In genomic region chr2:26380131-26380771, GRCm38 (mm10) we compare ENCODE assay signal across 8 mouse cellular contexts. TPM values are rescaled to one million over a fixed set of nuclear protein-coding genes. Genes with fewer than 3 reads are reported as not detected.
DNase-seq lines count a peak whose midpoint lies in the region; ATAC-seq and TF ChIP-seq lines count a peak whose summit lies in the region.

TSS of gene Snapc4 (minus strand) at chr2:26380653.

- peak within 1 kb of the TSS; percentile 94 for H3K4me2 ChIP-seq in forebrain, embryonic 15.5 days (replicated peaks)
- peak within 1 kb of the TSS; percentile 89 for H3K4me2 ChIP-seq in lung, embryonic 15.5 days

- peaks cover 80% of the 10 kb centered on the region for H3K36me3 ChIP-seq in G1E (replicated peaks)
- H3K36me3 ChIP-seq in forebrain, embryonic 15.5 days: peaks cover 61% of the 10 kb centered on the region
- peaks cover 67% of the 10 kb centered on the region for H3K36me3 ChIP-seq in lung, embryonic 15.5 days

- no peaks in the 10 kb centered on the region for H3K9me3 ChIP-seq in G1E (replicated peaks)
- H3K9me3 ChIP-seq in forebrain, embryonic 15.5 days: no peaks in the 10 kb centered on the region
- no peaks in the 10 kb centered on the region for H3K9me3 ChIP-seq in lung, embryonic 15.5 days

- peak within 1 kb of the TSS; percentile 96 for H3K4me3 ChIP-seq in G1E (ENCODE audit: low read depth, low read length)
- H3K4me3 ChIP-seq in forebrain, embryonic 15.5 days: peak within 1 kb of the TSS; percentile 68
- peak within 1 kb of the TSS; percentile 92 for H3K4me3 ChIP-seq in layer of hippocampus, adult 2 months
- peak within 1 kb of the TSS; percentile 78 for H3K4me3 ChIP-seq in lung, embryonic 15.5 days

- peak within 1 kb of the TSS; percentile 56 for H3K27ac ChIP-seq in forebrain, embryonic 15.5 days (replicated peaks)
- peak within 1 kb of the TSS; percentile 82 for H3K27ac ChIP-seq in layer of hippocampus, adult 2 months
- H3K27ac ChIP-seq in lung, embryonic 15.5 days: peak within 1 kb of the TSS; percentile 25; the same call in 1 of the 2 replicates

- H3K9ac ChIP-seq in forebrain, embryonic 15.5 days (replicated peaks): peak within 1 kb of the TSS; percentile 76
- H3K9ac ChIP-seq in lung, embryonic 15.5 days: peak within 1 kb of the TSS; percentile 71

- TF ChIP-seq CTCF in G1E (IDR thresholded peaks at IDR 0.05; ENCODE audit: low read depth, low read length): no peak
- TF ChIP-seq CTCF in layer of hippocampus, adult 2 months (conservative IDR thresholded peaks at IDR 0.05): no peak

- peaks cover 20% of the 10 kb centered on the region for H3K4me1 ChIP-seq in G1E (ENCODE audit: insufficient read depth, low read depth, low read length)
- peaks cover 21% of the 10 kb centered on the region for H3K4me1 ChIP-seq in forebrain, embryonic 15.5 days
- peaks cover 4% of the 10 kb centered on the region for H3K4me1 ChIP-seq in lung, embryonic 15.5 days

- no peaks in the 10 kb centered on the region for H3K27me3 ChIP-seq in G1E (ENCODE audit: insufficient read depth, low read length)
- H3K27me3 ChIP-seq in forebrain, embryonic 15.5 days: no peaks in the 10 kb centered on the region
- H3K27me3 ChIP-seq in lung, embryonic 15.5 days: no peaks in the 10 kb centered on the region

- intact Hi-C loops in heart, postnatal 25 days (cut with DNase I): no loop called here

- DNase-seq in G1E (ENCODE audit: low spot score): peak; percentile 97
- DNase-seq in cerebellum, adult 11 months: peak; percentile 71
- peak; percentile 60 for DNase-seq in heart, postnatal 25 days (ENCODE audit: low spot score)
- DNase-seq in layer of hippocampus, adult 2 months (ENCODE audit: low spot score in 2 of 2): peak; percentile 83 to 85
- peak; percentile 58 for DNase-seq in ovary, postnatal 10 days (ENCODE audit: low spot score)
- peak; percentile 76 to 82 for DNase-seq in thymus, postnatal 10 days (ENCODE audit: low spot score in 2 of 2)

- peak; percentile 84 for ATAC-seq in G1E (ENCODE audit: extremely low read depth, insufficient number of reproducible peaks, low FRiP score, poor library complexity, severe bottlenecking)
- ATAC-seq in forebrain, embryonic 15.5 days (replicated peaks): peak; percentile 98
- peak; percentile 95 for ATAC-seq in lung, embryonic 15.5 days (ENCODE audit: borderline replicate concordance, extremely low read depth, low FRiP score, low TSS enrichment)

- WGBS in forebrain, embryonic 15.5 days: 0% methylated on average over 38 of the region's 38 CpGs
- WGBS in lung, embryonic 15.5 days: under 1% methylated on average over 38 of the region's 38 CpGs

RNA-seq across cellular contexts. Expression of gene Snapc4, which starts in this region (rescaled TPM):
- total RNA-seq in G1E (2014; fragmentation: Nextera tagmentation): 18.7 and 25.4 TPM in 2 replicates
- 42.2 and 46.0 TPM in 2 replicates for total RNA-seq in G1E (2017)
- 64.0 and 67.9 TPM in 2 replicates for polyA plus RNA-seq in G1E (2012)
- polyA plus RNA-seq in forebrain, embryonic 15.5 days (2015; fragmentation: Nextera tagmentation; extraction: Ambion mirVana): 31.4 and 31.6 TPM in 2 replicates
- 10 to 100 TPM in 1 of 2 experiments, 1 to 10 TPM in 1; 8.9 to 11.2 TPM for total RNA-seq in heart, postnatal 25 days (2021)
- 10 to 100 TPM; 72.5 to 88.9 TPM for total RNA-seq in layer of hippocampus, adult 2 months (2021)
- polyA plus RNA-seq in lung, embryonic 15.5 days (2015; fragmentation: Nextera tagmentation; extraction: Ambion mirVana): 23.1 and 30.0 TPM in 2 replicates

Comparison
In these comparisons a context has a peak if more than half of its experiments do, and no peak if none do; other contexts are left out.
1. Peak in every context shown above with its lines: DNase-seq, ATAC-seq, H3K4me3 ChIP-seq and H3K27ac ChIP-seq.
2. H3K27ac ChIP-seq: peak in every context shown above with its lines; median percentile 82 in layer of hippocampus, adult 2 months; 56 in forebrain, embryonic 15.5 days; 25 in lung, embryonic 15.5 days.